Mouse (Mus musculus) spleen, postnatal 10 days (tissue): Measurements from ENCODE around the gene Enthd1.
A peak's percentile ranks its signal among the peaks of the same experiment; 100 is the strongest.

ENCODE experiments used
- DNase-seq, 2 experiments: peaks; one replicate each; pipeline ENCODE4 v3.0.0; 2021 to 2022; ENCODE audit warnings: low spot score in 2 of 2

Enthd1 gene

GRCm38 (mm10) chr15:80574211-80575040 lies 9.5 kb upstream of the Enthd1 start:
- DNase-seq: no peak

DNA sequence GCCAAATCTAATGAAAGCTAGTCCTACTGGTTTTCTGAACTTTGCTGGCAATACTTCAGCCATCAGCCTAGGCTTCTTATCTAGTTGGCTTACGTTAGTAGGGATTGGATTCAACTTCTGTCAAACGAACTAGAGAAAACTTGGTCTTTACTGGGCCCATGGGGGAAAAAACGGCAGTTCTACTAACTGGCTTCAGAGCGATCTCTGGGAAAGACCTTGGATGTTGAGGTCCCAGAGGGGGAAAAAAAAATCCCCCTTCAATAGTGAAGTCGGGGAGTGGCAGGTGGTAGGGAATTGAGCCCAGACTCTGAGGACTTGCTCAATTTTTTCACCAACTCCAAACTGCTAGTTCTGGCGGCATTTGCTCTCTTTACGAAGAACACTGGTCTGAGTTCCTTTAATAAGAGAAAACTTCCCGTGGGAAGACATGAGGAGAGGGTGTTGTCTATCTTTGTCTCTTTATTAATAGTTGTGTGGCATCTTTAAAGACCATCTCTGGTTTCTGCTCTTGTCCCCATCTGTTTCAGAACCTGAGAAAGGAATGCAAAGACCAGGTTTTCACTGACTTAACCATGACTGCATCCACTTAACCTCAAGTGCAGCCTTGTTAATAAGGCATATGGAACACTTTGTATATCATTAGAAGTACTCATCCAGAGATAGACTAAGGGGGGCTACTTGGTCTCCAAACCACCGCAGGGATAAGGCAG lies 8.0 kb upstream of the Enthd1 start:
- DNase-seq: no peak

GRCm38 (mm10) chr15:80572291-80572690 lies 7.3 kb upstream of the Enthd1 start, which contains the start of gene Grap2:
TSS of gene Grap2 (plus strand) at chr15:80572594.
- DNase-seq: peak; percentile 41 to 71

GRCm38 (mm10) chr15:80571611-80572010 lies 6.7 kb upstream of the Enthd1 start:
- DNase-seq: peak in 1 of 2 experiments; percentile 34

- no peak for DNase-seq
Measured at GRCm38 (mm10) chr15:80570226-80570625, 5.3 kb upstream of the Enthd1 start.

GRCm38 (mm10) chr15:80569205-80569604 lies 4.2 kb upstream of the Enthd1 start:
- no peak for DNase-seq

DNA sequence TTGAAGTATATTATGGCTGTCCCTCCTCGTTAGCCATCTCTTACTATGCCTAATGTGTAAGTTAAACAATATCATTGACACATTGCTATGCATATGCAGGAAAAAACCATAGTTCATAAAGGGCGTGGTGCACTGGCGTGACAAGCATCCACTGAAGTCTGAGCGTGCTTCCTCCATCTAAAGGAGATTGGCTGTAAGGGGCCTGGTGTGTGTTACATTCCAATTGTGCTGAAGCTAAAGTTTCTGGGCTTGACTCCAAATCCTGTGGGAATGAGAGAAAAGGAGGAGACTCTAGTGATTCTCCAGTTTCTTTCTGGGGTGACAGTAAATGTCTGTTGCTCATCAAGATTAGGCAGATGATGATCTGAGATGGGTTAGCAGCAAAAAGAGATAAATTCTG lies 2.8 kb upstream of the Enthd1 start:
- no peak for DNase-seq

DNA sequence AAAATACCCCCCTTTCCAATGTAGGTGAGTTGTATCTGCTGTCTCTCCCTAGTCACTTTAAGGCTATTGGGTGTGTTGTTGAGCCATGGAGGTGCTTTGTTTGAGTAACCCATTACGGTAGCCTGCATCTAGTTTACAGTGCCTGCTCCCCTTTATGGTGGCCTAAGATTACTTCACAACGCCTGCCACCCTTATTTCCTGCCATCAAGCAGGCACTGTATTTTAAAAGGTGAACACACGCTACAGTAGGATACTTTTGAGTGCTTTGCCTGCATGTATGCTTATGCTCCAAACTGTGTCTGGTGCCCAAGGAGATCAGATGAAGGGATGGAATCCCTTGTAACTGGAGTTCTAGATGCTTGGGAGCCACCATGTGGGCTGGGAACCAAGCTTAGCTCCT lies 2.2 kb upstream of the Enthd1 start:
- DNase-seq: no peak

DNA sequence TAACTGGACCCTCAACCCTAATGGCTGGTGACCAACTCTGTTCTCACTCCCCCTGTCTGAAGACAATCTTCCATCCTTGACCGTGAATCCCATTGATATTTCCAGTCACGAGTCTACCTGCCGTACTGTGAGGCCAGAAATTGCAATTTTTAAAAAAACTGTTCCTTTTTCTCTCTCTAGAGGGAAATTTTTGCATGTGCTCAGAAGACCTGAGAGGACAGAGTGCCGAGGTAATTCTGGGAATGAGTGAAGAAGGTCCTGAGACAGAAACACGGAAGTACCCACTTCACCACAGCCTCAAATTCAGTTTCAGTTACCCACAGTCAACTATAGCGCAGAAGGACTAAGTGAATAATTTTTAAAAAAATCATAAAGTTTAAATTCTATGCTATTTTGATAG lies 1.7 kb upstream of the Enthd1 start:
- no peak for DNase-seq

DNA sequence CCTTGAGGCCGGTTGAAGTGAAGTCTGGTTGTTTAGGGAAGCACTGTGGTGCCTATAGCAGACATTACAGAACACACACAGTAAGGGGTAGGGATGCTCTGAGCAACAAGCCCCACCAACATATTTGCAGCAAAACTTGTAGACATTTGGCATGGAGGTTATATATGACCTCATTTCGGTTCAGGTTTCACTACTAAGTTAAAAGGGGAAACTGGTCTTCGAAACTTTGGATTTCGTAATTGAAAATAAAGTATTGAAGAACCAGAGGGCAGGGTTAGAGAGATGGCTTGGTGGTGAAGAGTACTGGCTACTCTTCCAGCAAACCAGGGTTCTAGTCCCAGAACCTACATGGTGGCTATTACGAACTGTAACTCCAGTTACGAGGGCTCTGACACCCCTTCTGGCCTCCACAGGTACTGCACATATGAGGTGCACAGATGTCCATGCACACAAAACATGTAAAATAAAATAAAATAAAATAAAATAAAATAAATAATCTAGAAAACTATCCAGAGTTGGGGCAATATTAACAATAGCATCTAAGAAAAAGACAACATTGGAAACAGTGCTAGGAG lies 1.2 kb downstream of the Enthd1 start:
- DNase-seq: peak in 1 of 2 experiments; percentile 61

DNA sequence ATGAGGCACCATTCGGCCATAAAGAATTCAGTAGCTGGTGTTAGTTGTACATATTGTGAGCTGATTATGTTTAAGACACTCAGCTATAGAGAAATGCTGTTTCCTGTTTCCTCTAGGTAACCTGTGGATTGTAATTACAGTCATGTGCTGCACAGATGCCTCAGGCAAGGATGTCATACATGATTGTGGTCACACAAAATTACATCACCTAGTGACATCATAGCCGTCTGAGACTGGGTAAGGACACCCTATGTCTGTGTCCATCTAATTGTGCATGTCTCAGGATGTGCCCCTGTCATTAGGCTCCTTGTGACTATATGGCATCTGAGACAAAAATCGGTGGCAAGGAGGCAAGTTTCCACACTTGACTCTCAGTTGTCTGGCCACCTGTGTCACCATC lies 2.5 kb downstream of the Enthd1 start:
- no peak for DNase-seq

DNA sequence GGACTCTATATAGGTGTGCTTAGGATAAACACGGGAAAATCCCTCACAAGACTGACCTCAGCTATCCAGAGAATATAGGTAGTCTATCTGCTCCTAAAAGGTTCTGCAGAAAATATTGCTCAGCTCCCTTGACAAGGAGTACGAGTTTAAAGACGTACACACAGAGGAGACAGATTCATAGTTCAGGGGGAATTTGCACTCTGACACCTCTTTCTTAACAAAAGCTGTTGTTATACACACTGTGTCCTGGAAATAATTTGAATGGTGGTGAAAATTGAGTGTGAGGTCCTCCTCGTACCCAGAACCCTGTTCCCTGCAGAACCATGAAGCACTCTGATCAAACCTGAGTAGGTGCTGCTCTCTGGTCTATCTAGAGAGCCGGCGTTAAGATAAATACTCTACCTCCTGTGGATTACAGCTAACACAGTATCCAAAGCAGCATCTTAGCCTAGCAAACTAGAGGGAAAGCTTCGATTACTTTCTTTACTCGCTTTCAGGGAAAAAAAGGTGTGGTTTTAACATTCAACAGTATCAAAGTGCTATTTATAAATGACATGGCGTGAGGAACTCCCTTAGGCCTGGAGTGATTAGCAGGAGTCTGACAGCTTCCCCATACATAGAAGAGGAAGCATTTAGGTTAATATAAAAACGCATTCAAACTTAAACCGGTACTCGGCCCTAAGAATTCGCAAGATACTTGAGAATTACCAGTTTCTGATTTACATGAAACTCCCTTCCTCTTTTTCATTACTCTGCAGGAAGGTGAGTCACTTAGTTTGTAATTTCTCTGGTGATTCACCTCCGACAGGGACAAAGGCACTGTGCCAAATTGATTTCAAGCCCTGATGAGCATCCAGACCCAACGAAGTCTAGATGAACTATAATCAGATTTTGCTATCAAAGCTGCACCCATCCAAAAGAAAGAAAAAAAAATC lies 4.0 kb downstream of the Enthd1 start:
- no peak for DNase-seq

GRCm38 (mm10) chr15:80559978-80560377 lies 5.0 kb downstream of the Enthd1 start:
- no peak for DNase-seq

- no peak for DNase-seq
Measured at GRCm38 (mm10) chr15:80559534-80559933, 5.4 kb downstream of the Enthd1 start.

DNA sequence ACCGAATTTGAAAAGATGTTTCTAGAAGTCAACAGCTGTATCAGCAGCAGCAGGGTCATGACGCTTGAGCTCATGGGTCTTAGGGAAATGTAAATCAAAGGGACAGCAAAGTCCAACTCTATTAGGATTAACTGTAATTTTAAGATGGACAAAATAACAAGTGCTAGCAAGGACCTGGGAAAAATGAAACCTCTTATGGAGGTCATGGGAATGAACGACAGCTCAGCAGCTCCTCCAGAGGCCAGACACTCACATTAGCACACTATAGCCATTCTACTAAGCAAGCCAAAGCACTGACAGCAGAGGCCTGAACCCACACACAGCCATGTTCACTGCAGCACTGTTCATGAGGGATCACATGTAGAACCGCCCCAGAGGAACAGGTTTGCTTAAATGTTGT lies 7.2 kb downstream of the Enthd1 start:
- DNase-seq: no peak

DNA sequence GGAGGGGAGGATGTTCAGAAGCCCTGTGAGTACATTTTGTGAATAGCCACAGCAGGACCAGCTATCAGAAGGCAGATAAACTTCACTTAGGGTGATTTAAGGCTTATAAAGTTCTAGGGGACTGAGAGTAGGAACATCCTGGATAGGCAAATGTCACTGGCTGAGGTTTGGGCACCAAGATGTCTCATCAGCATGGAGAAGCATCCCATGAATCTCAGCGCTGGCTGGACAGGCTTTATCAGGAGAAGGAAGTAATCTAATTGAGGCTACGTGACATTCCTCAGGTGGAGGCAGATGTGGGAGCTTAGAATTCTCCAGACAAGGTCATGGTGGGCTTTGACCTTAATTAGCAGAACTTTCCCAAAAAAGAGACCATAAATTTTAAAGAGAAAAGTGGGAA lies 8.9 kb downstream of the Enthd1 start:
- no peak for DNase-seq

- DNase-seq: no peak
Measured at GRCm38 (mm10) chr15:80554860-80555822, 9.8 kb downstream of the Enthd1 start.

DNA sequence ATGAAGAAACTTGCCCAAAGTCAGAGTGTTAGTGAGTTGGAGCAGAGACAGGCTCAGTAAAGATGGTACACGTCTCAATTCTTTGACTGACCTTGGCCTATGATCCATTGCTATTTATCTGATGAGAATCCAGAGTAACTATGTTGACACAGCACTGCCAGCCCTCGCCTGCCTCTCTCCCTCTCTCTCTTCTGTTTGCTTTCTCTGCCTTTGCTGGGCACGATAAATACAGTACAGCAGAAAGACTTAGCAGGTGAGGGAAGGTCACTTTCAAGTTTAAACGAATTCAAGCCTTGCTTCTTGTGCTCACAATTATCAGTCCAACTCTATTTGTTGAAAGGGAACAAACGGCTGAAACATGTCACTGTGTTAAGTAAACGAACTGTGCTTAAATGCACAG lies 19.5 kb downstream of the Enthd1 start:
- no peak for DNase-seq

DNA sequence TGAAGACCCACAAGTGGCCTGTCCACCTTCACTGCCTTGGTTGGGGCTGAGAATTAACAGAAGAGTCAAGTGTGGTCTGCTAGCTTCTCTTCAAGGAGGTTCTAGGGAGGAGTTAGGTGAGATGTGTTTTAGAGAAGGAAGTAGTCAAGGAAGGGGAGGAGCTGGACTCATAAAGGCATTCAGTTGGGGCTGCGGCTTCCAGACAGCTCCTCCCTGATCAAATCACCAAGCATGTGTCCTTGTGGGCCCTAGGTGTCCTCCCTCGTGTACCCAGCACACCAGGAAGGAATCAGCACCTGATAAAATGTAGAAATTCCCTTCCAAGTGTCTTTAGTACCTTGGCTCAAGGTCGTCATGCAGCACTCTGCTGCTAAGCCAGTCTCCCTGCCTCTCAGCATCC lies 20.8 kb downstream of the Enthd1 start:
- DNase-seq: no peak

GRCm38 (mm10) chr15:80538671-80539340 lies 26.1 kb downstream of the Enthd1 start:
- DNase-seq: no peak
